Mouse (Mus musculus) midbrain, embryonic 12.5 days (tissue): Measurements from ENCODE around the gene Sipa1l1. TPM values are rescaled to one million over a fixed set of nuclear protein-coding genes. Genes with fewer than 3 reads are reported as not detected.

Experiments used
- ATAC-seq: fragments of 200-750 bp; cut with Nextera tagmentation; 2 replicates; pipeline ENCODE4 v1.8.0; 2017; ENCODE audit warnings: low read depth, moderate TSS enrichment, moderate library complexity; ENCODE audit not compliant: low FRiP score
- H3K27ac ChIP-seq: fragments of 300-500 bp; sonication (generic); replicated peaks from 2 replicates; pipeline ENCODE4 v1.5.1; 2016; ENCODE audit warnings: mild to moderate bottlenecking
- H3K27me3 ChIP-seq: fragments of 300-500 bp; sonication (generic); 2 replicates; pipeline ENCODE4 v1.6.1; 2016; ENCODE audit warnings: mild to moderate bottlenecking
- H3K36me3 ChIP-seq: fragments of 300-500 bp; sonication (generic); 2 replicates; pipeline ENCODE4 v1.6.1; 2016
- H3K4me1 ChIP-seq: fragments of 300-500 bp; sonication (generic); 2 replicates; pipeline ENCODE4 v1.6.1; 2016
- H3K4me2 ChIP-seq: fragments of 300-500 bp; sonication (generic); replicated peaks from 2 replicates; pipeline ENCODE4 v1.6.1; 2016; ENCODE audit warnings: mild to moderate bottlenecking, moderate library complexity
- H3K4me3 ChIP-seq: fragments of 300-500 bp; sonication (generic); 2 replicates; pipeline ENCODE4 v1.5.1; 2016; ENCODE audit warnings: mild to moderate bottlenecking
- H3K9ac ChIP-seq: fragments of 300-500 bp; sonication (generic); replicated peaks from 2 replicates; pipeline ENCODE4 v1.6.1; 2016; ENCODE audit warnings: mild to moderate bottlenecking, moderate library complexity
- H3K9me3 ChIP-seq: fragments of 300-500 bp; sonication (generic); 2 replicates; pipeline ENCODE4 v1.6.1; 2016; ENCODE audit warnings: mild to moderate bottlenecking
- WGBS: fragments of 180-500 bp; shearing (Covaris S2); methylation state at CpG from one replicate; pipeline ENCODE4 v1.1.7; 2016; 5-methylcytosine and 5-hydroxymethylcytosine counted together
- polyA plus RNA-seq: library from polyadenylated mRNA; unstranded; fragments of >200 nt; fragmentation: Nextera tagmentation; extraction: Ambion mirVana; gene quantifications from 2 replicates; pipeline ENCODE4 v1.2.1, GENCODE M21; 2016

Gene Sipa1l1
- polyA plus RNA-seq, 1 experiment from 2014 or later, result 28.6 TPM

DNA sequence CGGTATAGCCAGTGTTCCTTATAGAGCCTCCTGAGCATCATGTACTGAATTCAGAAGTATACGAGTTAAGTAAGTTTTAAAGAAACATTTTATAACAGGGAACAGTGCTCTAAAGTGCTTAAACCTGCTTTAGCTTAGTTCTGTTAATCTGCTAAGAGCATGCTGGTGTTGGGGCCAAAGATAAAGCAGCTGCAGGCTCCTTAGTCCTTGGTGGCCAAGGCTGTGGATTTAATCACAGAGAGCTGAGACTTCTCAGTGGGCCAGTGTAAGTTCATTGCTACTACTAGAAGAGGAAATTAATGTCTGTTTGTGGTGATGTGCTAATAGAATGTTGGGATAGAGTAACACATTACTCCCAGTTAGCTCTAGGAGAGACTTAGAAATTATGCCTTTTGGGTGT lies 27.1 kb downstream of the Sipa1l1 start:
- Histone ChIP-seq H3K27ac (no peak overlapping the region), H3K4me1 (peaks cover 26% of the 10 kb centered on the region), H3K9me3 (no peaks in the 10 kb centered on the region), H3K27me3 (no peaks in the 10 kb centered on the region), H3K9ac (no peak overlapping the region), H3K36me3 (no peaks in the 10 kb centered on the region), H3K4me2 (no peak overlapping the region), H3K4me3 (no peak overlapping the region)
- no peak for ATAC-seq
- 77% methylated on average over 2 of the region's 2 CpGs for WGBS

GRCm38 (mm10) chr12:82196615-82197146 lies 27.6 kb downstream of the Sipa1l1 start:
- no peak for ATAC-seq
- no peak overlapping the region for H3K27ac ChIP-seq
- H3K4me2 ChIP-seq, result no peak overlapping the region
- no peaks in the 10 kb centered on the region for H3K9me3 ChIP-seq
- H3K4me3 ChIP-seq, result no peak overlapping the region
- no peaks in the 10 kb centered on the region for H3K36me3 ChIP-seq
- peaks cover 26% of the 10 kb centered on the region for H3K4me1 ChIP-seq
- H3K27me3 ChIP-seq, result no peaks in the 10 kb centered on the region
- H3K9ac ChIP-seq, result no peak overlapping the region
- 24% methylated on average over 7 of the region's 7 CpGs for WGBS

GRCm38 (mm10) chr12:82197207-82197606 lies 28.1 kb downstream of the Sipa1l1 start:
- H3K27ac ChIP-seq, result no peak overlapping the region
- H3K9ac ChIP-seq, result no peak overlapping the region
- H3K4me2 ChIP-seq, result no peak overlapping the region
- H3K36me3 ChIP-seq, result no peaks in the 10 kb centered on the region
- 71% methylated on average over 2 of the region's 2 CpGs for WGBS
- H3K4me1 ChIP-seq, result peaks cover 26% of the 10 kb centered on the region
- no peaks in the 10 kb centered on the region for H3K9me3 ChIP-seq
- H3K4me3 ChIP-seq, result no peak overlapping the region
- ATAC-seq, result no peak
- no peaks in the 10 kb centered on the region for H3K27me3 ChIP-seq

GRCm38 (mm10) chr12:82199286-82199685 lies 30.2 kb downstream of the Sipa1l1 start:
- Histone ChIP-seq H3K9me3 (no peaks in the 10 kb centered on the region), H3K27ac (no peak overlapping the region), H3K36me3 (no peaks in the 10 kb centered on the region), H3K27me3 (no peaks in the 10 kb centered on the region), H3K4me2 (no peak overlapping the region), H3K4me1 (peaks cover 17% of the 10 kb centered on the region), H3K4me3 (no peak overlapping the region), H3K9ac (no peak overlapping the region)
- no peak for ATAC-seq
- 92% methylated on average over 6 of the region's 6 CpGs for WGBS

GRCm38 (mm10) chr12:82204106-82204505 lies 35.0 kb downstream of the Sipa1l1 start:
- H3K4me3 ChIP-seq, result no peak overlapping the region
- H3K27ac ChIP-seq, result no peak overlapping the region
- H3K4me1 ChIP-seq, result no peaks in the 10 kb centered on the region
- H3K4me2 ChIP-seq, result no peak overlapping the region
- WGBS, result 94% methylated on average over 6 of the region's 6 CpGs
- no peak for ATAC-seq
- no peak overlapping the region for H3K9ac ChIP-seq
- no peaks in the 10 kb centered on the region for H3K27me3 ChIP-seq
- H3K9me3 ChIP-seq, result no peaks in the 10 kb centered on the region
- no peaks in the 10 kb centered on the region for H3K36me3 ChIP-seq

DNA sequence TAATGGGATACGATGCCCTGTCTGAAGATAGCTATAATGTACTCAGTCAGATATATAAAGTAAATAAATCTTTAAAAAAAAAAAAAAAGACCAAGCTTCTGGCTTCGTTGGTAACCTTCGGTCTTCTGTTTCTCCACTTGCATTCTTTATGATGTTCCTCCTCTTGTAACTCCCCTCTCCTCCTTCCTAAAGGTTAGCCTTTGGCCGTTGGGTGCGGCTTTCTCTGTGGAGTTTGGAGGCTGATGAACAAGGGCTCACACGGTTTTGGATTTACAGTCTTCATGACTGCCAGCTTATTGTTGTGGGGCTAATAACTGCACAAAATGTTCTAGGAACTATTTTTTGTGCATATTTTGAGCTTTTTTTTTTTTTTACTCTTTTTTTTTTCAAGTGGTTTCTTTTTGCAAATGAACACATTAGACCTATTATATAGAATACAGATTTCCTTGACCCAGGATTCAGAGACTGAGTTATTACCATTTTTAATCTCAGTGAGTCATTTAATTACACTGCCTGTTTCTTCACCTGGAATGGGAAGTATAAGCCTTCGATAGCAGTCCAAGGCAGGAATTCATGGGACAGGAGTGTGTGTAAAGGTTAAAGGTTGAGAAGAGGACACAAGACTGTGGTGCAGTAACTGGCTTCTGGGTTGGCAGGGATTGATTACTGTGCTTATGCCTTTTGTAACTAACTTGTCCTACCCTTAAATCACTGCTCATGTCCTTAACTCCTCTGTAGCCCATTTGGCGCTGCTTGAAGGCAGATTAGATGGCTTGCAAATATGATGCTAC lies 37.9 kb downstream of the Sipa1l1 start:
- Histone ChIP-seq H3K9ac (no peak overlapping the region), H3K4me3 (no peak overlapping the region), H3K4me2 (no peak overlapping the region), H3K27me3 (no peaks in the 10 kb centered on the region), H3K9me3 (no peaks in the 10 kb centered on the region), H3K4me1 (no peaks in the 10 kb centered on the region), H3K36me3 (no peaks in the 10 kb centered on the region), H3K27ac (no peak overlapping the region)
- no peak for ATAC-seq
- WGBS, result 95% methylated on average over 8 of the region's 8 CpGs

- ATAC-seq, result no peak
- WGBS, result 93% methylated on average over 3 of the region's 3 CpGs
- no peak overlapping the region for H3K9ac ChIP-seq
Observed at GRCm38 (mm10) chr12:82208046-82208445, 38.9 kb downstream of the Sipa1l1 start.

GRCm38 (mm10) chr12:82208611-82209010 lies 39.5 kb downstream of the Sipa1l1 start:
- ATAC-seq, result no peak
- no peaks in the 10 kb centered on the region for H3K4me1 ChIP-seq
- no peak overlapping the region for H3K9ac ChIP-seq
- H3K27ac ChIP-seq, result no peak overlapping the region
- H3K27me3 ChIP-seq, result no peaks in the 10 kb centered on the region
- no peaks in the 10 kb centered on the region for H3K9me3 ChIP-seq
- no peak overlapping the region for H3K4me3 ChIP-seq
- 88% methylated on average over 4 of the region's 4 CpGs for WGBS
- H3K4me2 ChIP-seq, result no peak overlapping the region
- no peaks in the 10 kb centered on the region for H3K36me3 ChIP-seq

More at GRCm38 (mm10) chr12:82208046-82208445, 38.9 kb downstream of the Sipa1l1 start:
- no peak overlapping the region for H3K27ac ChIP-seq
- no peak overlapping the region for H3K4me3 ChIP-seq
- no peak overlapping the region for H3K4me2 ChIP-seq
- no peaks in the 10 kb centered on the region for H3K9me3 ChIP-seq
- no peaks in the 10 kb centered on the region for H3K27me3 ChIP-seq
- no peaks in the 10 kb centered on the region for H3K36me3 ChIP-seq
- H3K4me1 ChIP-seq, result no peaks in the 10 kb centered on the region

GRCm38 (mm10) chr12:82209753-82210152 lies 40.6 kb downstream of the Sipa1l1 start:
- 78% methylated on average over 2 of the region's 2 CpGs for whole genome bisulfite sequencing
- no peak overlapping the region for H3K4me2 ChIP-seq
- H3K36me3 ChIP-seq, result no peaks in the 10 kb centered on the region
- H3K4me1 ChIP-seq, result no peaks in the 10 kb centered on the region
- no peaks in the 10 kb centered on the region for H3K27me3 ChIP-seq
- H3K9ac ChIP-seq, result no peak overlapping the region
- no peaks in the 10 kb centered on the region for H3K9me3 ChIP-seq
- no peak overlapping the region for H3K27ac ChIP-seq
- no peak for ATAC-seq
- no peak overlapping the region for H3K4me3 ChIP-seq

DNA sequence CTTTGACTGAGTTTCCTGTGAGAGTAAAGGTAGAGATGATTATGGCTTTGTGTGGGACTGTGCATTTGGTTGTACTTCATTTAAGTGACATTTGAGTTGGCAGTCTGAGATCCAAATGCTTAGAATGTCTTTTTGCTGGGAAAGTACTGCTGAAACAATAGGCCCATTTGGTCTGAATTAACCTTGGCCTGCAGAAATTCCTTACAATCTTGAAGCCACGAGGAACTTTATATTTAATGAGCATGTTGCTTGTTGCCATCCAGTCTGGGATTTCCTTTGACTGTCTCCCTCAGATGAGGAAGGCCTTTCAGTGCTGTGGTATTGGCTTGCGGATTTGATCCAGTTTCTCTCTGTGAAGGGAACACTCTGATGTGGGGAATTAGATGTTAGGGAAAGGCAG lies 43.9 kb downstream of the Sipa1l1 start:
- 78% methylated on average over 2 of the region's 2 CpGs for WGBS
- no peak overlapping the region for H3K4me3 ChIP-seq
- H3K4me1 ChIP-seq, result no peaks in the 10 kb centered on the region
- H3K9me3 ChIP-seq, result no peaks in the 10 kb centered on the region
- no peaks in the 10 kb centered on the region for H3K36me3 ChIP-seq
- no peak for ATAC-seq
- H3K27ac ChIP-seq, result no peak overlapping the region
- no peaks in the 10 kb centered on the region for H3K27me3 ChIP-seq
- no peak overlapping the region for H3K9ac ChIP-seq
- H3K4me2 ChIP-seq, result no peak overlapping the region

DNA sequence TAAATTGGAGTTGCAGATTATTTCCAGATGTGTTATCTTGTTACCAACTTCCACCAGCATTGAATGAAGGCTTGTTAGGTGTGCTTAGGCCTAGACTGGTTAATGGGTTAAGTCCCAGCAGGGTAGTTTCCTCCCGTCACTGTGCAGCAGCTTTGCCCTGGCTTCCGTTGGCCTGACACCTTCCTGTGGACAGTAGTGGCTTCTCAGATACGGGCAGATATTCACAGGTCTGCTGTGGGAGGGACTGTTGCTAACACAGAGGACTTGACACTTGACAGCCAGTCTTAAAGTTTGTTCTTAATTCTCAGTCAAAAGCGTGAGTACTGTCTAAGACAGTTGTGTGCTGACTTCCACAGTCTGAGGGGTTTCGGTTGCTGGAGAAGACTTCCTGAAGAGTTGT lies 45.8 kb downstream of the Sipa1l1 start:
- Histone ChIP-seq H3K9ac (no peak overlapping the region), H3K36me3 (no peaks in the 10 kb centered on the region), H3K4me2 (no peak overlapping the region), H3K27ac (no peak overlapping the region), H3K4me1 (no peaks in the 10 kb centered on the region), H3K27me3 (no peaks in the 10 kb centered on the region), H3K9me3 (no peaks in the 10 kb centered on the region), H3K4me3 (no peak overlapping the region)
- WGBS, result 80% methylated on average over 5 of the region's 5 CpGs
- ATAC-seq, result no peak

DNA sequence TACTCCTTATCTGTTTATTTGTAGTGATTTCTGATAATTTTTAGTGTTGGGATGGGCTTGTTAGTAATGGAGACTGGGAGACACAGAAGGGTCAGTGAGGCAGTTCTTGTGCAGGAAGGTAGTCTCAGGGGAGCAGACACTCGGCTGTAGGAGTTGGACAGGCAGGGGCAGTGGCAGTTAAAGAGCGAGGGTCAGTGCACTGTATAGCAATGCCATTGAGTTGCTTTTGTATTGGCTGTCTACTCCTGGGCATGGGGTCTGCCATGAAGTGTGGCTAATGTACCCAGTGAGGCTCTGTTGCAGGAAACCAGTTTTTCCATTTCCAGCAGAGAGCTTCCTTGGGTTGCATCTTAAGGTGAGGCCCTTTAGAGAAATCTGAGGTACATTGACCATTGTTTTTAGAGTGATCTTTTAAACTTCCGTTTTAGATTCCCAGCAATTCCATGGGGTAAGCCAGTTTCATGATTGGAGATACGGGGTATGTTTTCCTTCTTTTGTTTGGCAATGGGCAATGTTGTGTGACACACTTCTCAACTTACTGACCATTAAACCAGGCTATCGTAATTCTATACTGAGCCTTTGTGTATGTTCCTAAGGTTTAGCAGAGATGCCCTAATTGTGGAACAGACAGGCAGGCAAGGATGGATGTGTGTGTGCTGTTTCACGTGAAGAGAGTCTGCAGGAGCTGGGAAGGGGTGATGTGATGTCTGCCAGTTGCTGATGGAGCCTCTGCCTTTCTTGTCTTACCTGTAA lies 47.9 kb downstream of the Sipa1l1 start:
- WGBS, result 81% methylated on average over 6 of the region's 6 CpGs
- Histone ChIP-seq H3K9me3 (no peaks in the 10 kb centered on the region), H3K4me3 (no peak overlapping the region), H3K9ac (no peak overlapping the region), H3K4me2 (no peak overlapping the region), H3K4me1 (no peaks in the 10 kb centered on the region), H3K36me3 (no peaks in the 10 kb centered on the region), H3K27me3 (no peaks in the 10 kb centered on the region), H3K27ac (no peak overlapping the region)
- ATAC-seq, result no peak
